Mouse (Mus musculus) small intestine, adult 2 months (tissue): ENCODE data around the gene Tcirg1.

ENCODE experiments used
- CTCF ChIP-seq: fragments of 200-500 bp; IDR thresholded peaks from 2 replicates; pipeline ENCODE4 v1.5.1; 2012; ENCODE audit warnings: low read depth, mild to moderate bottlenecking, control low read depth, inconsistent platforms, low read length, moderate library complexity, mixed read lengths; ENCODE audit not compliant: insufficient replicate concordance, insufficient read length; ENCODE audit errors: extremely low read depth
- POLR2A ChIP-seq: fragments of 200-500 bp; IDR thresholded peaks from 2 replicates; pipeline ENCODE4 v1.6.1; 2012; ENCODE audit warnings: low read depth, mild to moderate bottlenecking, control low read depth, inconsistent platforms, low read length, moderate library complexity

DNA sequence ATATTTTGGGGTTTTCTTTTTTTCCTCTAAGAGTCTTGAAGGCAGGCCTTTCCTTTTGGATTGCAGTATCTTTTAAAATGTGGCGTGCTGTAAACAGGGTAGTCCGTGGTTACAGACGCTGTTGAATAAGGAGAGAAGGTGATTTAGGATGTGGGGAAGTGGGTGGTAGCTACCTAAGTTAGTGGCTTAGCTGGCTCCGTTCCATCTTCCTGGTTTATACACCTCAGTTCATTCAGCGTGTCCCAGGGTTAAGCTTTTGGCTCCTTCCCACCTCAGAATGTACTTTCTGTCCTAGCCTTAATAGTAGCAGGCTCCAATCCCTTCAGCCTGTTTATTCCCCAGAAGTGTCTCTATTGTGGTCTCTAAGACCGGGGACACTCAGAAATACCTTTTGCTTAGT, 51.8 kb downstream of the Tcirg1 start:
- no peak for TF ChIP-seq CTCF
- no peak for TF ChIP-seq POLR2A
